Mouse (Mus musculus): ENCODE measurements around the gene Sox2. TPM values are rescaled to one million over a fixed set of nuclear protein-coding genes. Genes with fewer than 3 reads are reported as not detected.

Gene Sox2
- polyA plus RNA-seq, 1 experiment from 2014 or later = 20.9 TPM

GRCm38 (mm10) chr3:34637926-34638325 lies 12.3 kb upstream of the Sox2 start:
- H3K27me3 ChIP-seq = peaks cover 55% of the 10 kb centered on the region

GRCm38 (mm10) chr3:34638344-34638743 lies 11.9 kb upstream of the Sox2 start:
- ATAC-seq (ENCODE audit: low read depth) = 0 out of 2 replicates have a peak, but pooled peaks have one; percentile 3
- Histone ChIP-seq H3K9me3 (no peaks in the 10 kb centered on the region), H3K36me3 (no peaks in the 10 kb centered on the region), H3K27ac (replicated peaks) (no peak overlapping the region), H3K9ac (peak overlapping the region; percentile 46), H3K27me3 (peaks cover 59% of the 10 kb centered on the region), H3K4me1 (replicated peaks) (peaks cover 47% of the 10 kb centered on the region), H3K4me2 (peak overlapping the region; percentile 60), H3K4me3 (peak overlapping the region; percentile 36)
- under 1% methylated on average over 13 of the region's 13 CpGs for WGBS

More at GRCm38 (mm10) chr3:34637926-34638325, 12.3 kb upstream of the Sox2 start:
- Histone ChIP-seq H3K9ac (peak overlapping the region; percentile 46), H3K4me2 (peak overlapping the region; percentile 60), H3K4me1 (replicated peaks) (peaks cover 43% of the 10 kb centered on the region), H3K4me3 (peak overlapping the region; percentile 36), H3K9me3 (no peaks in the 10 kb centered on the region), H3K27ac (replicated peaks) (no peak overlapping the region), H3K36me3 (no peaks in the 10 kb centered on the region)
- ATAC-seq (ENCODE audit: low read depth) = no peak
- WGBS = 5% methylated on average over 5 of the region's 5 CpGs

GRCm38 (mm10) chr3:34639031-34639872 lies 11.0 kb upstream of the Sox2 start:
- Histone ChIP-seq H3K9me3 (no peaks in the 10 kb centered on the region), H3K27ac (replicated peaks) (peak overlapping the region; percentile 49; the same call in 1 of the 2 replicates), H3K4me3 (peak overlapping the region; percentile 36), H3K27me3 (peaks cover 68% of the 10 kb centered on the region), H3K9ac (peak overlapping the region; percentile 53), H3K4me2 (peak overlapping the region; percentile 60), H3K4me1 (replicated peaks) (peaks cover 53% of the 10 kb centered on the region), H3K36me3 (no peaks in the 10 kb centered on the region)
- peak; percentile 77 for ATAC-seq (ENCODE audit: low read depth)
- WGBS = 4% methylated on average over 24 of the region's 24 CpGs

GRCm38 (mm10) chr3:34639873-34640270 lies 10.3 kb upstream of the Sox2 start:
- peak overlapping the region; percentile 60 for H3K4me2 ChIP-seq
- H3K27ac ChIP-seq (replicated peaks) = peak overlapping the region; percentile 49; the same call in 1 of the 2 replicates
- H3K9ac ChIP-seq = peak overlapping the region; percentile 53; the same call in 1 of the 2 replicates
- no peaks in the 10 kb centered on the region for H3K36me3 ChIP-seq
- peaks cover 74% of the 10 kb centered on the region for H3K27me3 ChIP-seq
- 1% methylated on average over 10 of the region's 10 CpGs for WGBS
- H3K4me3 ChIP-seq = peak overlapping the region; percentile 36
- peaks cover 53% of the 10 kb centered on the region for H3K4me1 ChIP-seq (replicated peaks)
- no peaks in the 10 kb centered on the region for H3K9me3 ChIP-seq
- ATAC-seq (ENCODE audit: low read depth) = no peak

GRCm38 (mm10) chr3:34640276-34640675 lies 9.9 kb upstream of the Sox2 start:
- no peaks in the 10 kb centered on the region for H3K9me3 ChIP-seq
- no peaks in the 10 kb centered on the region for H3K36me3 ChIP-seq
- peaks cover 53% of the 10 kb centered on the region for H3K4me1 ChIP-seq (replicated peaks)
- 0 out of 2 replicates have a peak overlapping the region, but pooled peaks have one; percentile 19 for H3K9ac ChIP-seq
- WGBS = 8% methylated on average over 8 of the region's 8 CpGs
- H3K27me3 ChIP-seq = peaks cover 78% of the 10 kb centered on the region
- H3K27ac ChIP-seq (replicated peaks) = no peak overlapping the region
- H3K4me2 ChIP-seq = peak overlapping the region; percentile 60
- H3K4me3 ChIP-seq = peak overlapping the region; percentile 36
- ATAC-seq (ENCODE audit: low read depth) = no peak

- no peak for ATAC-seq (ENCODE audit: low read depth)
- Histone ChIP-seq H3K9ac (0 out of 2 replicates have a peak overlapping the region, but pooled peaks have one; percentile 19), H3K4me2 (peak overlapping the region; percentile 60), H3K36me3 (no peaks in the 10 kb centered on the region), H3K27me3 (peaks cover 84% of the 10 kb centered on the region), H3K4me3 (peak overlapping the region; percentile 36; the same call in 1 of the 2 replicates), H3K4me1 (replicated peaks) (peaks cover 53% of the 10 kb centered on the region), H3K27ac (replicated peaks) (no peak overlapping the region), H3K9me3 (no peaks in the 10 kb centered on the region)
- WGBS = 5% methylated on average over 33 of the region's 33 CpGs
Observed at GRCm38 (mm10) chr3:34640690-34641600, 9.3 kb upstream of the Sox2 start.

GRCm38 (mm10) chr3:34641756-34642497 lies 8.3 kb upstream of the Sox2 start:
- Histone ChIP-seq H3K4me2 (peak overlapping the region; percentile 60), H3K36me3 (no peaks in the 10 kb centered on the region), H3K27me3 (peaks cover 84% of the 10 kb centered on the region), H3K27ac (replicated peaks) (peak overlapping the region; percentile 80), H3K4me3 (peak overlapping the region; percentile 36), H3K4me1 (replicated peaks) (peaks cover 60% of the 10 kb centered on the region), H3K9me3 (no peaks in the 10 kb centered on the region), H3K9ac (peak overlapping the region; percentile 67)
- WGBS = 2% methylated on average over 38 of the region's 38 CpGs
- ATAC-seq (ENCODE audit: low read depth) = no peak; the same call in 1 of the 2 replicates

GRCm38 (mm10) chr3:34642498-34642941 lies 7.7 kb upstream of the Sox2 start:
- Histone ChIP-seq H3K27ac (replicated peaks) (peak overlapping the region; percentile 80), H3K36me3 (no peaks in the 10 kb centered on the region), H3K9me3 (no peaks in the 10 kb centered on the region), H3K9ac (peak overlapping the region; percentile 67), H3K4me1 (replicated peaks) (peaks cover 54% of the 10 kb centered on the region), H3K4me2 (peak overlapping the region; percentile 60), H3K4me3 (peak overlapping the region; percentile 36), H3K27me3 (peaks cover 82% of the 10 kb centered on the region)
- WGBS = 0% methylated on average over 20 of the region's 20 CpGs
- ATAC-seq (ENCODE audit: low read depth) = peak; percentile 78

GRCm38 (mm10) chr3:34643067-34643466 lies 7.1 kb upstream of the Sox2 start:
- H3K9ac ChIP-seq = no peak overlapping the region
- peak overlapping the region; percentile 49 for H3K27ac ChIP-seq (replicated peaks)
- peaks cover 55% of the 10 kb centered on the region for H3K4me1 ChIP-seq (replicated peaks)
- H3K4me2 ChIP-seq = peak overlapping the region; percentile 60; the same call in 1 of the 2 replicates
- H3K36me3 ChIP-seq = no peaks in the 10 kb centered on the region
- WGBS = 16% methylated on average over 5 of the region's 5 CpGs
- no peak overlapping the region for H3K4me3 ChIP-seq
- ATAC-seq (ENCODE audit: low read depth) = no peak
- peaks cover 84% of the 10 kb centered on the region for H3K27me3 ChIP-seq
- no peaks in the 10 kb centered on the region for H3K9me3 ChIP-seq

- Histone ChIP-seq H3K27ac (replicated peaks) (peak overlapping the region; percentile 49), H3K27me3 (peaks cover 84% of the 10 kb centered on the region), H3K4me2 (peak overlapping the region; percentile 60; the same call in 1 of the 2 replicates), H3K9me3 (no peaks in the 10 kb centered on the region), H3K9ac (peak overlapping the region; percentile 18), H3K36me3 (no peaks in the 10 kb centered on the region), H3K4me1 (replicated peaks) (peaks cover 55% of the 10 kb centered on the region), H3K4me3 (no peak overlapping the region)
- no peak for ATAC-seq (ENCODE audit: low read depth)
- 11% methylated on average over 15 of the region's 15 CpGs for WGBS
Observed at GRCm38 (mm10) chr3:34643536-34644115, 6.6 kb upstream of the Sox2 start.

- no peak overlapping the region for H3K9ac ChIP-seq
- no peak for ATAC-seq (ENCODE audit: low read depth)
- no peak overlapping the region for H3K4me3 ChIP-seq
- WGBS = 6% methylated on average over 10 of the region's 10 CpGs
- H3K27me3 ChIP-seq = peaks cover 83% of the 10 kb centered on the region
- peaks cover 64% of the 10 kb centered on the region for H3K4me1 ChIP-seq (replicated peaks)
- no peak overlapping the region for H3K27ac ChIP-seq (replicated peaks)
- peak overlapping the region; percentile 11; the same call in 1 of the 2 replicates for H3K4me2 ChIP-seq
- H3K36me3 ChIP-seq = no peaks in the 10 kb centered on the region
- H3K9me3 ChIP-seq = no peaks in the 10 kb centered on the region
Observed at GRCm38 (mm10) chr3:34646169-34646568, 4.0 kb upstream of the Sox2 start.

All from neural tube, embryonic 13.5 days (tissue).